Mouse (Mus musculus) E14TG2a.4 (cell line): ENCODE data around the gene Prss38.

Experiments
- CTCF ChIP-seq: conservative IDR thresholded peaks from 2 replicates; pipeline ENCODE4 v1.5.1; 2014; ENCODE audit warnings: low read length
- POU5F1 ChIP-seq: IDR thresholded peaks from 2 replicates; pipeline ENCODE4 v1.6.1; 2014; ENCODE audit warnings: low read length, borderline replicate concordance

GRCm38 (mm10) chr11:59397536-59398371, 22.3 kb upstream of the Prss38 start:
- TF ChIP-seq CTCF (no peak), POU5F1 (no peak)
